Mouse (Mus musculus): ENCODE data around the gene Pdcd6. TPM values are rescaled to one million over a fixed set of nuclear protein-coding genes. Genes with fewer than 3 reads are reported as not detected.

Gene Pdcd6
- polyA plus RNA-seq, 1 experiment from 2014 or later = 174 TPM

DNA sequence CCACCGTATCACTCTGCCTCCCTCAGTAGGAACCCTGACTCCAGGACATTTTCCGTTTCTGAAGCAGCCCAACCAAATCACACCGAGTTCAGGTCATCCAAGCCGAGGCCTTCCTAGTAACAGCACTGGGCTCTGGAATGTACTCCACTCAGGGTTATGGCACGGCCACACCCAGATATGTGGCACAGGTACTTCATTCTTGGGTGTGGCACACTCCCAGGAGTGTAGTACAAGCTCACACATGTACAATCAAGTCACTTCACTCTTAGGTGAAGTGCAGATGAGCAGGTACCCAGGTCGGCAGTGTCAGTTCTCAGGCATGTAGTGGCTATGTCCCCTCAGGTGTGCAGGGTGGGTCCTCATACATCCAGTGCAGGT lies 15.8 kb downstream of the Pdcd6 start:
- 64% methylated on average over 6 of the region's 6 CpGs for WGBS
- Histone ChIP-seq H3K4me1 (ENCODE audit: control insufficient read depth, insufficient read depth, low read length) (no peaks in the 10 kb centered on the region), H3K4me2 (replicated peaks; ENCODE audit: low read depth, low read length) (no peak overlapping the region), H3K27me3 (ENCODE audit: control insufficient read depth, insufficient read depth, low read length) (no peaks in the 10 kb centered on the region), H3K9me3 (ENCODE audit: control insufficient read depth, low read depth, low read length) (no peaks in the 10 kb centered on the region), H3K9ac (replicated peaks; ENCODE audit: low read depth, low read length) (no peak overlapping the region), H3K36me3 (ENCODE audit: control insufficient read depth, insufficient read depth, low read length) (peaks cover 32% of the 10 kb centered on the region), H3K27ac (ENCODE audit: low read length) (no peak overlapping the region), H3K4me3 (ENCODE audit: low read depth, low read length) (no peak overlapping the region)
- peak; percentile 30; the same call in 1 of the 2 replicates for ATAC-seq (ENCODE audit: insufficient number of reproducible peaks, insufficient read depth, low FRiP score, low read depth)

DNA sequence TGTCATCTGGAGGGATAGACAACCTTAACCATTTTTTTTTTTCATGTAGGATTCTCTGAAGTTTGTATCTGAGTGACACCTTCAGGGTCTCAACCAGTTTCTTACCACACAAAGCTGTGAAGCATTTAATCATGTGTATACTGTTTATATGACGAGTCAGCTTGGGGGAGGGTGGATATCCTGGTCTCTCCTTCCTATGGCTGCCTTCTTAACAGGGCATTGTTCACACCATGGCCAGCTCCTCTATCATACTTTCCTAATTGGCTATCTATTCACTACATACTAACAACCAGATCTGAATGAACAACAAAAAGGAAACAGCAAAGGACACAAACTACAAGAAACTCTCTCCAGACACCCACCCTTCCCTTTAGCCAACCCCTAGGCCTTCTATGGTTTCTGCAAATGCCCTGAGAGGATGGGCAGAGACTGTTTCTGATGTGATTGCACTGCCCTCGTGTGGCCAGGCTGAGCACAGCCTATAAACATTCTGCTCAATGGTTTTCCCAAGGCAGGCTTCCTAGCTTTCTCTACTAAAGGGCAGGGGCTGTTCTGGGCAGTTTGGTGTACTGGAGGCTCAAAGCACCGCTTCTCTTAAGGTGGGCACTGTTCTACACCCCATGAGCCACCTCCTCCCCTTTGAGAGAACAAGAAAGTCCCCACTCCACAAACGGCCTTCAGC lies 16.3 kb downstream of the Pdcd6 start:
- peaks cover 29% of the 10 kb centered on the region for H3K36me3 ChIP-seq (ENCODE audit: control insufficient read depth, insufficient read depth, low read length)
- no peak overlapping the region for H3K27ac ChIP-seq (ENCODE audit: low read length)
- 37% methylated on average over 4 of the region's 4 CpGs for WGBS
- H3K4me3 ChIP-seq (ENCODE audit: low read depth, low read length) = no peak overlapping the region
- H3K9ac ChIP-seq (replicated peaks; ENCODE audit: low read depth, low read length) = no peak overlapping the region
- H3K9me3 ChIP-seq (ENCODE audit: control insufficient read depth, low read depth, low read length) = no peaks in the 10 kb centered on the region
- ATAC-seq (ENCODE audit: insufficient number of reproducible peaks, insufficient read depth, low FRiP score, low read depth) = peak; percentile 80
- no peak overlapping the region for H3K4me2 ChIP-seq (replicated peaks; ENCODE audit: low read depth, low read length)
- no peaks in the 10 kb centered on the region for H3K27me3 ChIP-seq (ENCODE audit: control insufficient read depth, insufficient read depth, low read length)
- no peaks in the 10 kb centered on the region for H3K4me1 ChIP-seq (ENCODE audit: control insufficient read depth, insufficient read depth, low read length)

DNA sequence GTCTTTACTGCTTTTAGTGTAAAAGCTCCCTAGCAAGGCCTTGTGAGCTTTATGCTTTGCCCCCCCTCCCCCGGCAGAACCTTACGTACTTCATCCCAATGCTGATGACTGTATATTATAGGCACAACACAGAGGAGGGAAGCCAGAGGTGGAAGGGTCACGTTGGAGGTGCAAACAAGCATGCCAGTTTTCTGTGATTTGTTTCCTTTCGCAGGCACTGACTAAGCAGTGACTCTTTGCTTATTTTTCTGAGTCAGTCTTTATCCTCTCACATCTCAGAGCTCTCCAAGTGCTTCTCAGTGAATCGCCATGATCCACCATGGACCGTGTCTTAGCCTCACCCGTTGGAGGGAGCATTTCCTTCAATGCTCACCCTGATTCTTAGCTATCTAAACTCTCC lies 21.0 kb downstream of the Pdcd6 start:
- H3K27ac ChIP-seq (ENCODE audit: low read length) = no peak overlapping the region
- no peaks in the 10 kb centered on the region for H3K36me3 ChIP-seq (ENCODE audit: control insufficient read depth, insufficient read depth, low read length)
- ATAC-seq (ENCODE audit: insufficient number of reproducible peaks, insufficient read depth, low FRiP score, low read depth) = no peak
- no peak overlapping the region for H3K9ac ChIP-seq (replicated peaks; ENCODE audit: low read depth, low read length)
- no peaks in the 10 kb centered on the region for H3K27me3 ChIP-seq (ENCODE audit: control insufficient read depth, insufficient read depth, low read length)
- H3K4me3 ChIP-seq (ENCODE audit: low read depth, low read length) = no peak overlapping the region
- H3K4me2 ChIP-seq (replicated peaks; ENCODE audit: low read depth, low read length) = no peak overlapping the region
- no peaks in the 10 kb centered on the region for H3K4me1 ChIP-seq (ENCODE audit: control insufficient read depth, insufficient read depth, low read length)
- no peaks in the 10 kb centered on the region for H3K9me3 ChIP-seq (ENCODE audit: control insufficient read depth, low read depth, low read length)
- 67% methylated on average over 7 of the region's 7 CpGs for WGBS

DNA sequence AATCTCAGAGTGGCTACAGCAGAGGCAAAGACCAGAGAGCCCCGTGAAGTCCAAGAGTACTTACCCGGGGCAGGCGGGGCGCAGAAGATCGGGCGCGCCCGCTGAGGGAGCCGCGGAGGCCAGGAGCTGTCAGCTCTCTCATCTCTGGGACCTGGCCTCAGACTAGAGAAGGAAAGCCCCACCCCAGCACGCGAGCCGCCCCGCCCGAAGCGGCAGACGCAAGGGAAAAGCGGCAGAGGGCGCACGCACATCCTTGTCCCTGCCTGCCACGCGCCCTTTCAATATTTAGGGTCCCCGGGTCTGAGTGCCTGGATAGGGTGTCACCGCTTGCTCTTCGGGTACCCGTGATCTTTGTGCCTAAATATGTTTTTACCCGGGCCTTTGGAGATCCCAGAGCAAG lies 25.2 kb downstream of the Pdcd6 start, which contains the start of gene Ahrr:
Gene Ahrr (minus strand): TSS at position 165 of the 400 bp plus-strand sequence.
- Histone ChIP-seq H3K4me3 (ENCODE audit: low read depth, low read length) (peak within 1 kb of the TSS; percentile 7; the same call in 1 of the 2 replicates), H3K4me2 (replicated peaks; ENCODE audit: low read depth, low read length) (peak within 1 kb of the TSS; percentile 35), H3K36me3 (ENCODE audit: control insufficient read depth, insufficient read depth, low read length) (no peaks in the 10 kb centered on the region), H3K4me1 (ENCODE audit: control insufficient read depth, insufficient read depth, low read length) (no peaks in the 10 kb centered on the region), H3K9ac (replicated peaks; ENCODE audit: low read depth, low read length) (no peak within 1 kb of the TSS), H3K27me3 (ENCODE audit: control insufficient read depth, insufficient read depth, low read length) (no peaks in the 10 kb centered on the region), H3K27ac (ENCODE audit: low read length) (no peak within 1 kb of the TSS), H3K9me3 (ENCODE audit: control insufficient read depth, low read depth, low read length) (no peaks in the 10 kb centered on the region)
- ATAC-seq (ENCODE audit: insufficient number of reproducible peaks, insufficient read depth, low FRiP score, low read depth) = peak; percentile 71
- WGBS = 2% methylated on average over 27 of the region's 27 CpGs

DNA sequence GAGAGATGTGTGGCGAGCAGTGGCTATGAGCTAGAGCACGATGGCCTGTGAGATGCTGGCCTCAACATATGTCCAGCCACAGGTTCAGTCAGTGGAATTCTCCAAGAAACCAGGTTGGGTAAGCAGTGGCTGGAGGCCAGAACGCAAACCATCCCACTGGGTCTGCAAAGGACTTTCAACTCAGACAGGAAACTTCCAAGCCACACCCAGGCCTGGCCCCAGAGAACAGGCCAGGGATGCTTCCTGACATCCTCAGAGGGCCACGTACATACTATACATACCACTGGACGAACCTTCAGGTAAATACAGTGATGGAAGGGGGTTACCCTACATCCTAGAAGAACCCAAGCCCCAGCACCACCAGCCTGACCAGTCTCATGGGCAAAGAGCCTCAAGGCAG lies 27.7 kb downstream of the Pdcd6 start:
- Histone ChIP-seq H3K9ac (replicated peaks; ENCODE audit: low read depth, low read length) (no peak overlapping the region), H3K4me3 (ENCODE audit: low read depth, low read length) (no peak overlapping the region), H3K27me3 (ENCODE audit: control insufficient read depth, insufficient read depth, low read length) (no peaks in the 10 kb centered on the region), H3K36me3 (ENCODE audit: control insufficient read depth, insufficient read depth, low read length) (no peaks in the 10 kb centered on the region), H3K9me3 (ENCODE audit: control insufficient read depth, low read depth, low read length) (no peaks in the 10 kb centered on the region), H3K27ac (ENCODE audit: low read length) (no peak overlapping the region), H3K4me2 (replicated peaks; ENCODE audit: low read depth, low read length) (no peak overlapping the region), H3K4me1 (ENCODE audit: control insufficient read depth, insufficient read depth, low read length) (no peaks in the 10 kb centered on the region)
- 84% methylated on average over 5 of the region's 5 CpGs for WGBS
- ATAC-seq (ENCODE audit: insufficient number of reproducible peaks, insufficient read depth, low FRiP score, low read depth) = no peak

DNA sequence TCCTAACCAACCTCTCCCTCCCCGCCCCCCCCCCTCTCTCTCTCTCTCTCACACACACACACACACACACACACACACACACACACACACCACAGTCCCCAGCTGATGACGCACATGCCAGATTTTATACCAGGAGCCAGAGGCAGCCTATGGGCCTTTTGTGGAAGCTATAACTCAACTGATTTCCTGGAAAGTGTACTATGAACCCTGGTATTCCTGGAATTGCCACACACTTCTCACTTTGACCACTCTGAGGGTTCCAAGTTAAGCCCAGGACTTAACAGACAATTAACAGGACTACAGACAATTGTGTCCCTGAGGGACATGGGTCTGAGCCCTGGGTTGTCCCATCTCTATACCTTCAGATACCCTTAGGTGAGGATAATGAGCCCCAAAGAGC lies 35.1 kb downstream of the Pdcd6 start:
- H3K36me3 ChIP-seq (ENCODE audit: control insufficient read depth, insufficient read depth, low read length) = no peaks in the 10 kb centered on the region
- H3K9ac ChIP-seq (replicated peaks; ENCODE audit: low read depth, low read length) = no peak overlapping the region
- no peak overlapping the region for H3K27ac ChIP-seq (ENCODE audit: low read length)
- no peak for ATAC-seq (ENCODE audit: insufficient number of reproducible peaks, insufficient read depth, low FRiP score, low read depth)
- H3K4me3 ChIP-seq (ENCODE audit: low read depth, low read length) = no peak overlapping the region
- H3K4me1 ChIP-seq (ENCODE audit: control insufficient read depth, insufficient read depth, low read length) = no peaks in the 10 kb centered on the region
- H3K9me3 ChIP-seq (ENCODE audit: control insufficient read depth, low read depth, low read length) = no peaks in the 10 kb centered on the region
- H3K4me2 ChIP-seq (replicated peaks; ENCODE audit: low read depth, low read length) = no peak overlapping the region
- WGBS = 81% methylated on average over 1 of the region's 2 CpGs
- H3K27me3 ChIP-seq (ENCODE audit: control insufficient read depth, insufficient read depth, low read length) = no peaks in the 10 kb centered on the region

DNA sequence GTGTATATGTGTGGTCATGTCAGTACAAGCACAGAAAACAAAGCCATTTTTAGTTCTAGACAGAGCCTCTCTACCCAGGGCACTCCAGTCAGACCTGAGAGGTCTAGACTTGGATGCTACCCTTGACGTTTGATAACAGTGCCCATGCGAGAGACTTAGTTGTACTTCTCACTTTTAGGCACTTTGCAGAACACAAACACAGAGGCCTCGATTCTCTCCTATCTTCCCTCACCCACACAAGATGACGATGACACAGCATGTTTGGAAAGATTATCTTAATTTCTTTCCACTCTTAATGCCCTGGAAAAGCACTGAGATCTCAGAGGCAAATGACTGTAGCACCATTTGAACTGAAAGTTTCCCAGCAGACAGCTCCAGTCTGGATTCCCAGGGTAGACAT lies 41.7 kb downstream of the Pdcd6 start:
- no peak overlapping the region for H3K4me3 ChIP-seq (ENCODE audit: low read depth, low read length)
- no peak overlapping the region for H3K27ac ChIP-seq (ENCODE audit: low read length)
- H3K4me2 ChIP-seq (replicated peaks; ENCODE audit: low read depth, low read length) = no peak overlapping the region
- H3K27me3 ChIP-seq (ENCODE audit: control insufficient read depth, insufficient read depth, low read length) = no peaks in the 10 kb centered on the region
- H3K9ac ChIP-seq (replicated peaks; ENCODE audit: low read depth, low read length) = no peak overlapping the region
- H3K36me3 ChIP-seq (ENCODE audit: control insufficient read depth, insufficient read depth, low read length) = no peaks in the 10 kb centered on the region
- 68% methylated on average over 4 of the region's 4 CpGs for WGBS
- H3K9me3 ChIP-seq (ENCODE audit: control insufficient read depth, low read depth, low read length) = no peaks in the 10 kb centered on the region
- H3K4me1 ChIP-seq (ENCODE audit: control insufficient read depth, insufficient read depth, low read length) = no peaks in the 10 kb centered on the region
- ATAC-seq (ENCODE audit: insufficient number of reproducible peaks, insufficient read depth, low FRiP score, low read depth) = peak; percentile 33; the same call in 1 of the 2 replicates

DNA sequence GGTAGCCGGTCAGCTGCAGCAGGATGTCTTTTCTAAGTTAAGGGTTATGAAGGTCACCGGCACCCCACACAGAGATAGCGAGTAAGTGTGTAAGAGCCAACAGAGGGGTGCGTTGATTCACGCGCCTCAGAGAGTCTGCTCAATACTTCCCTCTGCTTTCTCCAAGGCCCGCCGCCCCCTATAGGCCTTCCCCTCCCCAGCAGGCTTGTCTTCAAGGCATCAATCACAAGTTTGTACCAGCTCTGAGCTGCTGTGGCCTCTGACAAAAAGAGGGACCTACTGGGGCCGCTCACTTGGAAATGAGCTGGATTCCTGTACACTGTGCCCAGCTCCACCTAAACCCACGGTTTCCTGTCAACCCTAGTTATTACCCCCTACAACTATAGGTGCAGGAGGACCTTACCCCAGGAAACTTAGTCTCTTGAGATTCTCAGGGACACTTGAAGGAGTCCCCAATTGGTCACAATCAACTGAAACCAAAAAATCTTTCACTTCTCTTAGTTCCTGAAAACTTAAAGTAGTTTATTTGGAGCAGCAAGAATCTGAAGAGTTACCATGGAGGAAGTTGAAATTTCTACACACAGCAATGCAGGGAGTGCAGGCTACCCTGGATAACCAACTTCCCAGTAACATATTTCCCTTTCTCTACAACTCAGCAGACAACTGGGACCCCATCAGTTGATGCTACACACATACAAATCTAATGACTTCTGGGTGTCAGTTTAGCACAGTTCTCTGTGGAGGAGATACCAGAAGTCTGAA lies 57.0 kb downstream of the Pdcd6 start:
- Histone ChIP-seq H3K27ac (ENCODE audit: low read length) (no peak overlapping the region), H3K4me1 (ENCODE audit: control insufficient read depth, insufficient read depth, low read length) (no peaks in the 10 kb centered on the region), H3K4me3 (ENCODE audit: low read depth, low read length) (peak overlapping the region; percentile 48), H3K4me2 (replicated peaks; ENCODE audit: low read depth, low read length) (peak overlapping the region; percentile 81), H3K9me3 (ENCODE audit: control insufficient read depth, low read depth, low read length) (no peaks in the 10 kb centered on the region), H3K27me3 (ENCODE audit: control insufficient read depth, insufficient read depth, low read length) (no peaks in the 10 kb centered on the region), H3K9ac (replicated peaks; ENCODE audit: low read depth, low read length) (peak overlapping the region; percentile 46; the same call in 1 of the 2 replicates), H3K36me3 (ENCODE audit: control insufficient read depth, insufficient read depth, low read length) (no peaks in the 10 kb centered on the region)
- peak; percentile 71; the same call in 1 of the 2 replicates for ATAC-seq (ENCODE audit: insufficient number of reproducible peaks, insufficient read depth, low FRiP score, low read depth)
- 4% methylated on average over 10 of the region's 10 CpGs for WGBS
